Mouse (Mus musculus): ENCODE data around the gene Adcy7.

- no peak for TF ChIP-seq POLR2A (IDR thresholded peaks at IDR 0.05; ENCODE audit: low read depth, low read length)
- TF ChIP-seq CTCF (IDR thresholded peaks at IDR 0.05; ENCODE audit: extremely low read depth, insufficient read length, insufficient replicate concordance, low read depth, low read length) = no peak; the same call in 1 of the 2 replicates
These were observed 17.7 kb downstream of the Adcy7 start for GRCm38 (mm10) chr8:88289901-88290300.
